Mouse (Mus musculus) CH12.LX (cell line): ENCODE results near the gene Amt. TPM values are rescaled to one million over a fixed set of nuclear protein-coding genes. Genes with fewer than 3 reads are reported as not detected.

Source experiments
- DNase-seq: peaks from one replicate; pipeline ENCODE4 v3.0.0-alpha.2; 2013; ENCODE audit errors: extremely low read depth
- H3K27ac ChIP-seq: 2 replicates; pipeline ENCODE4 v1.5.1; 2012; ENCODE audit warnings: low read depth, mild to moderate bottlenecking, control low read depth, moderate library complexity; ENCODE audit not compliant: insufficient read depth
- H3K27me3 ChIP-seq: replicated peaks from 2 replicates; pipeline ENCODE3; 2012; ENCODE audit warnings: inconsistent platforms
- H3K36me3 ChIP-seq, 2 experiments: replicated peaks in 1 of 2; 2 replicates each; pipeline versions ENCODE3 to v1.6.1; 2012; ENCODE audit warnings: inconsistent platforms in 1 of 2, low read length in 1 of 2, mild to moderate bottlenecking in 1 of 2, mixed read lengths in 1 of 2, moderate library complexity in 1 of 2; ENCODE audit not compliant: control insufficient read depth in 1 of 2, insufficient read depth in 1 of 2
- H3K4me1 ChIP-seq, 2 experiments: 2 replicates each; pipeline ENCODE4 v1.6.1; 2012; ENCODE audit warnings: inconsistent platforms in 1 of 2, moderate library complexity in 1 of 2; ENCODE audit not compliant: insufficient read depth in 2 of 2, control insufficient read depth in 1 of 2
- H3K4me2 ChIP-seq: 2 replicates; pipeline ENCODE4 v1.6.1; 2012; ENCODE audit warnings: low read depth, mild to moderate bottlenecking, control low read depth; ENCODE audit not compliant: poor library complexity, insufficient read depth, severe bottlenecking
- H3K4me3 ChIP-seq, 3 experiments: fragments of 150-350 bp in 1 of 3; sonication (generic) in 1 of 3; replicated peaks in 1 of 3; 2 replicates each; pipeline versions ENCODE3 to v1.5.1; 2011 to 2012; ENCODE audit warnings: low read depth in 2 of 3, low read length in 2 of 3, mild to moderate bottlenecking in 2 of 3, moderate library complexity in 2 of 3, control low read depth in 1 of 3, improper control_type of control experiment in 1 of 3, inconsistent platforms in 1 of 3, mixed read lengths in 1 of 3; ENCODE audit not compliant: poor library complexity in 1 of 3
- H3K79me2 ChIP-seq: replicated peaks from 2 replicates; pipeline ENCODE4 v1.6.1; 2012; ENCODE audit warnings: mild to moderate bottlenecking, moderate library complexity; ENCODE audit not compliant: control insufficient read depth, poor library complexity, insufficient read depth, severe bottlenecking; ENCODE audit errors: extremely low read depth
- H3K9ac ChIP-seq: 2 replicates; pipeline ENCODE4 v1.6.1; 2012; ENCODE audit warnings: low read depth, mild to moderate bottlenecking, control low read depth, moderate library complexity; ENCODE audit not compliant: insufficient read depth
- H3K9me3 ChIP-seq: replicated peaks from 2 replicates; pipeline ENCODE3; 2012; ENCODE audit warnings: low read length, inconsistent platforms, mixed read lengths
- BHLHE40 ChIP-seq: IDR thresholded peaks from 2 replicates; pipeline ENCODE4 v1.6.1; 2011; ENCODE audit warnings: mild to moderate bottlenecking, low read depth, low read length, improper control_type of control experiment
- CHD1 ChIP-seq: IDR thresholded peaks from 2 replicates; pipeline ENCODE4 v1.6.1; 2012; ENCODE audit warnings: low read depth, low read length, improper control_type of control experiment, inconsistent platforms
- CTCF ChIP-seq, 2 experiments: IDR thresholded peaks in 1 of 2; conservative IDR thresholded peaks in 1 of 2; 2 replicates each; pipeline ENCODE4 v1.5.1; 2011 to 2012; ENCODE audit warnings: low read depth in 2 of 2, low read length in 2 of 2, improper control_type of control experiment in 1 of 2, inconsistent platforms in 1 of 2, mild to moderate bottlenecking in 1 of 2, moderate library complexity in 1 of 2
- E2F4 ChIP-seq: IDR thresholded peaks from 2 replicates; pipeline ENCODE4 v1.6.1; 2011; ENCODE audit warnings: low read depth, low read length, improper control_type of control experiment; ENCODE audit not compliant: insufficient replicate concordance
- ETS1 ChIP-seq: conservative IDR thresholded peaks from 2 replicates; pipeline ENCODE4 v1.6.1; 2012; ENCODE audit warnings: low read depth, mild to moderate bottlenecking, inconsistent platforms, low read length, improper control_type of control experiment, moderate library complexity
- GABPA ChIP-seq: IDR thresholded peaks from 2 replicates; pipeline ENCODE4 v1.6.1; 2012; ENCODE audit warnings: low read depth, low read length, improper control_type of control experiment, inconsistent platforms; ENCODE audit not compliant: insufficient replicate concordance
- IRF4 ChIP-seq: IDR thresholded peaks from 2 replicates; pipeline ENCODE4 v1.6.1; 2014; ENCODE audit warnings: low read depth, mild to moderate bottlenecking, inconsistent platforms, low read length, improper control_type of control experiment
- JUN ChIP-seq: IDR thresholded peaks from 2 replicates; pipeline ENCODE4 v1.6.1; 2011; ENCODE audit warnings: low read depth, mild to moderate bottlenecking, low read length, improper control_type of control experiment, moderate library complexity; ENCODE audit not compliant: insufficient read depth
- MEF2A ChIP-seq: IDR thresholded peaks from 2 replicates; pipeline ENCODE4 v1.6.1; 2014; ENCODE audit warnings: low read depth, mild to moderate bottlenecking, inconsistent platforms, low read length, improper control_type of control experiment, borderline replicate concordance
- MYC ChIP-seq: IDR thresholded peaks from 2 replicates; pipeline ENCODE4 v1.6.1; 2011; ENCODE audit warnings: low read depth, mild to moderate bottlenecking, improper control_type of control experiment, low read length
- NELFE ChIP-seq: IDR thresholded peaks from 2 replicates; pipeline ENCODE4 v1.6.1; 2011; ENCODE audit warnings: low read depth, low read length, improper control_type of control experiment
- NRF1 ChIP-seq: IDR thresholded peaks from 2 replicates; pipeline ENCODE4 v1.6.1; 2014; ENCODE audit warnings: low read depth, mild to moderate bottlenecking, inconsistent platforms, low read length, improper control_type of control experiment, moderate library complexity
- PAX5 ChIP-seq: IDR thresholded peaks from 2 replicates; pipeline ENCODE4 v1.6.1; 2012; ENCODE audit warnings: low read length, inconsistent platforms, mixed read lengths
- POLR2A ChIP-seq: IDR thresholded peaks from 2 replicates; pipeline ENCODE4 v1.6.1; 2011; ENCODE audit warnings: low read depth, mild to moderate bottlenecking, improper control_type of control experiment, low read length
- RCOR1 ChIP-seq: conservative IDR thresholded peaks from 2 replicates; pipeline ENCODE4 v1.6.1; 2012; ENCODE audit warnings: low read depth, mild to moderate bottlenecking, inconsistent platforms, low read length, improper control_type of control experiment
- SIN3A ChIP-seq: IDR thresholded peaks from 2 replicates; pipeline ENCODE4 v1.6.1; 2012; ENCODE audit warnings: low read length, improper control_type of control experiment, inconsistent platforms
- SMC3 ChIP-seq: IDR thresholded peaks from 2 replicates; pipeline ENCODE4 v1.6.1; 2011; ENCODE audit warnings: low read depth, low read length, improper control_type of control experiment
- TCF12 ChIP-seq: IDR thresholded peaks from 2 replicates; pipeline ENCODE4 v1.6.1; 2014; ENCODE audit warnings: low read depth, mild to moderate bottlenecking, inconsistent platforms, low read length, improper control_type of control experiment
- UBTF ChIP-seq: IDR thresholded peaks from 2 replicates; pipeline ENCODE4 v1.6.1; 2012; ENCODE audit warnings: low read depth, mild to moderate bottlenecking, inconsistent platforms, low read length, improper control_type of control experiment, moderate library complexity
- USF1 ChIP-seq: IDR thresholded peaks from 2 replicates; pipeline ENCODE4 v1.6.1; 2014; ENCODE audit warnings: low read depth, mild to moderate bottlenecking, inconsistent platforms, low read length, improper control_type of control experiment
- ZKSCAN1 ChIP-seq: IDR thresholded peaks from 2 replicates; pipeline ENCODE4 v1.6.1; 2012; ENCODE audit warnings: low read depth, inconsistent platforms, low read length, improper control_type of control experiment, borderline replicate concordance
- ZMIZ1 ChIP-seq: IDR thresholded peaks from 2 replicates; pipeline ENCODE4 v1.6.1; 2012; ENCODE audit warnings: low read depth, mild to moderate bottlenecking, inconsistent platforms, low read length, improper control_type of control experiment
- dilution Hi-C: fragments of 300-500 bp; cut with MboI; formaldehyde crosslinking; loops from 2 replicates; pipeline ENCODE4 v1.14.3; 2020; ENCODE audit warnings: low sequenced_read_pairs; ENCODE audit not compliant: extremely low pct_unique_long_range_greater_than_20kb, extremely low pct_ligation_motif_present
- in situ Hi-C: fragments of 300-500 bp; cut with MboI; formaldehyde crosslinking; loops from 3 replicates; pipeline ENCODE4 v1.14.3; 2019; ENCODE audit warnings: low sequenced_read_pairs, low pct_ligation_motif_present, low pct_unique_long_range_greater_than_20kb, mixed read lengths
- polyA plus RNA-seq: library from polyadenylated mRNA; unstranded; fragments of >175 nt; gene quantifications from 2 replicates; pipeline ENCODE4 v1.2.1, GENCODE M21; 2012; ENCODE audit warnings: low read depth; ENCODE audit not compliant: insufficient read length
- total RNA-seq, 2 experiments: library from RNA; depleted of rRNA; stranded (reverse); fragments of 300-350 nt in 1 of 2; fragments of >200 nt in 1 of 2; gene quantifications; 2 replicates each; pipeline ENCODE4 v1.2.3; 2012 to 2014

Gene Amt
- total RNA-seq (2012; rRNA removed) (2.2 and 2.7 TPM in 2 replicates), total RNA-seq (2014; rRNA removed) (1.1 and 1.3 TPM in 2 replicates), polyA plus RNA-seq (1.5 and 2.1 TPM in 2 replicates)

GRCm38 (mm10) chr9:108296453-108297355, at the start of gene Amt:
TSS of gene Amt (plus strand) at chr9:108296853.
- Histone ChIP-seq H3K9ac (no peak within 1 kb of the TSS), H3K79me2 (no peaks in the 10 kb centered on the region), H3K27ac (no peak within 1 kb of the TSS), H3K4me1 (peaks cover 0 to 17% of the 10 kb centered on the region in 2 experiments; a peak in 2 of 4 replicates), H3K36me3 (peaks cover 20 to 54% of the 10 kb centered on the region in 2 experiments), H3K27me3 (no peaks in the 10 kb centered on the region), H3K4me2 (no peak within 1 kb of the TSS), H3K9me3 (no peaks in the 10 kb centered on the region), H3K4me3 (no peak within 1 kb of the TSS)
- dilution Hi-C loops = no loop called here
- TF ChIP-seq SIN3A (no peak), MEF2A (no peak), POLR2A (no peak), UBTF (no peak), IRF4 (no peak), ZMIZ1 (no peak), ZKSCAN1 (no peak), RCOR1 (no peak), NRF1 (no peak), PAX5 (no peak), MYC (no peak), TCF12 (no peak), CTCF (conservative IDR thresholded peaks at IDR 0.05 in 1 of 2, IDR thresholded peaks at IDR 0.05 in 1 of 2; ENCODE audit: low read depth in 2 of 2, low read length in 2 of 2) (no peak), USF1 (no peak), JUN (no peak), SMC3 (no peak), E2F4 (no peak), CHD1 (no peak), NELFE (no peak), ETS1 (no peak)
- no peak for DNase-seq
- in situ Hi-C loops = no loop called here

GRCm38 (mm10) chr9:108248957-108249356, 47.7 kb upstream of the Amt start:
- no peak for DNase-seq
- no peak for TF ChIP-seq RCOR1
- TF ChIP-seq NELFE = no peak
- TF ChIP-seq BHLHE40 = no peak
- no peak for TF ChIP-seq JUN
- no peak for TF ChIP-seq USF1
- TF ChIP-seq ETS1 = no peak
- no peak for TF ChIP-seq POLR2A
- TF ChIP-seq CHD1 = no peak
- no peak for TF ChIP-seq GABPA
- no peak for TF ChIP-seq ZMIZ1
- Histone ChIP-seq H3K9me3 (no peaks in the 10 kb centered on the region), H3K4me2 (no peak overlapping the region), H3K79me2 (no peaks in the 10 kb centered on the region), H3K27me3 (no peaks in the 10 kb centered on the region), H3K4me3 (no peak overlapping the region), H3K4me1 (no peaks in the 10 kb centered on the region), H3K9ac (no peak overlapping the region), H3K27ac (no peak overlapping the region), H3K36me3 (peaks cover 0 to 9% of the 10 kb centered on the region in 2 experiments)
- dilution Hi-C loops = no loop called here
- in situ Hi-C loops = no loop called here
